Mouse (Mus musculus) midbrain, embryonic 14.5 days (tissue): ENCODE data around the gene Klhl12. TPM values are rescaled to one million over a fixed set of nuclear protein-coding genes. Genes with fewer than 3 reads are reported as not detected.

ENCODE experiments used
- ATAC-seq: fragments of 200-750 bp; cut with Nextera tagmentation; 2 replicates; pipeline ENCODE4 v1.8.0; 2017; ENCODE audit warnings: moderate number of reproducible peaks, moderate library complexity; ENCODE audit not compliant: low FRiP score, low TSS enrichment
- DNase-seq: peaks from one replicate; pipeline ENCODE4 v3.0.0-alpha.2; 2015
- H3K27ac ChIP-seq: fragments of 300-500 bp; sonication (generic); replicated peaks from 2 replicates; pipeline ENCODE4 v1.5.1; 2014; ENCODE audit warnings: mild to moderate bottlenecking, low read depth, low read length, moderate library complexity
- H3K27me3 ChIP-seq: fragments of 300-500 bp; sonication (generic); 2 replicates; pipeline ENCODE4 v1.6.1; 2014; ENCODE audit warnings: low read length, control low read depth, mixed read lengths; ENCODE audit not compliant: control insufficient read depth, insufficient read depth
- H3K36me3 ChIP-seq: fragments of 300-500 bp; sonication (generic); 2 replicates; pipeline ENCODE4 v1.6.1; 2014; ENCODE audit warnings: low read length, control low read depth; ENCODE audit not compliant: control insufficient read depth, insufficient read depth
- H3K4me1 ChIP-seq: fragments of 300-500 bp; sonication (generic); 2 replicates; pipeline ENCODE4 v1.6.1; 2014; ENCODE audit warnings: mild to moderate bottlenecking, antibody characterized with exemption, low read length, control low read depth; ENCODE audit not compliant: control insufficient read depth, insufficient read depth
- H3K4me2 ChIP-seq: fragments of 300-500 bp; sonication (generic); 2 replicates; pipeline ENCODE4 v1.6.1; 2014; ENCODE audit warnings: mild to moderate bottlenecking, low read length, moderate library complexity
- H3K4me3 ChIP-seq: fragments of 300-500 bp; sonication (generic); replicated peaks from 2 replicates; pipeline ENCODE4 v1.5.1; 2014; ENCODE audit warnings: low read depth, low read length
- H3K9ac ChIP-seq: fragments of 300-500 bp; sonication (generic); replicated peaks from 2 replicates; pipeline ENCODE4 v1.6.1; 2014; ENCODE audit warnings: mild to moderate bottlenecking, low read length, moderate library complexity
- H3K9me3 ChIP-seq: fragments of 300-500 bp; sonication (generic); 2 replicates; pipeline ENCODE4 v1.6.1; 2016; ENCODE audit warnings: low read length, control low read depth, mixed read lengths; ENCODE audit not compliant: control insufficient read depth
- whole genome bisulfite sequencing: fragments of 180-500 bp; shearing (Covaris S2); extraction: QIAGEN DNeasy Blood & Tissue Kit; methylation state at CpG from one replicate; pipeline ENCODE4 v1.1.7; 2014; 5-methylcytosine and 5-hydroxymethylcytosine counted together
- polyA plus RNA-seq: library from polyadenylated mRNA; unstranded; fragments of >200 nt; fragmentation: Nextera tagmentation; extraction: Ambion mirVana; gene quantifications from 2 replicates; pipeline ENCODE4 v1.2.1, GENCODE M21; 2014

Klhl12 gene
- polyA plus RNA-seq, 1 experiment from 2014 or later, result 34.4 TPM

- H3K4me3 ChIP-seq, result no peak overlapping the region
- 93% methylated on average over 1 of the region's 1 CpGs for WGBS
- no peak overlapping the region for H3K9ac ChIP-seq
- H3K4me2 ChIP-seq, result no peak overlapping the region
- H3K27ac ChIP-seq, result no peak overlapping the region
- ATAC-seq, result no peak
- H3K4me1 ChIP-seq, result peaks cover 10% of the 10 kb centered on the region; the same call in 1 of the 2 replicates
- H3K27me3 ChIP-seq, result no peaks in the 10 kb centered on the region
- peaks cover 36% of the 10 kb centered on the region for H3K36me3 ChIP-seq
- no peaks in the 10 kb centered on the region for H3K9me3 ChIP-seq
- DNase-seq, result no peak
These were observed 5.3 kb downstream of the Klhl12 start for GRCm38 (mm10) chr1:134460294-134461284.

- H3K4me1 ChIP-seq, result no peaks in the 10 kb centered on the region
- no peak overlapping the region for H3K9ac ChIP-seq
- no peaks in the 10 kb centered on the region for H3K27me3 ChIP-seq
- no peak overlapping the region for H3K4me3 ChIP-seq
- H3K4me2 ChIP-seq, result no peak overlapping the region
- WGBS, result 98% methylated on average over 2 of the region's 2 CpGs
- no peaks in the 10 kb centered on the region for H3K9me3 ChIP-seq
- no peak for DNase-seq
- H3K36me3 ChIP-seq, result peaks cover 63% of the 10 kb centered on the region
- ATAC-seq, result no peak
- no peak overlapping the region for H3K27ac ChIP-seq
These were observed 29.3 kb downstream of the Klhl12 start for GRCm38 (mm10) chr1:134484623-134485022.

GRCm38 (mm10) chr1:134490903-134491801, 35.8 kb downstream of the Klhl12 start:
- peaks cover 5% of the 10 kb centered on the region; the same call in 1 of the 2 replicates for H3K4me1 ChIP-seq
- no peak overlapping the region for H3K4me2 ChIP-seq
- no peak overlapping the region for H3K9ac ChIP-seq
- peaks cover 39% of the 10 kb centered on the region for H3K36me3 ChIP-seq
- H3K27ac ChIP-seq, result no peak overlapping the region
- WGBS, result 96% methylated on average over 6 of the region's 6 CpGs
- ATAC-seq, result no peak
- no peaks in the 10 kb centered on the region for H3K9me3 ChIP-seq
- no peak overlapping the region for H3K4me3 ChIP-seq
- H3K27me3 ChIP-seq, result no peaks in the 10 kb centered on the region
- no peak for DNase-seq

GRCm38 (mm10) chr1:134492276-134492675, 36.9 kb downstream of the Klhl12 start:
- ATAC-seq (no peak), DNase-seq (no peak)
- Histone ChIP-seq H3K4me2 (no peak overlapping the region), H3K36me3 (peaks cover 31% of the 10 kb centered on the region), H3K4me1 (peaks cover 5% of the 10 kb centered on the region; the same call in 1 of the 2 replicates), H3K27ac (no peak overlapping the region), H3K4me3 (no peak overlapping the region), H3K9me3 (no peaks in the 10 kb centered on the region), H3K9ac (no peak overlapping the region), H3K27me3 (no peaks in the 10 kb centered on the region)
- WGBS, result 75% methylated on average over 7 of the region's 7 CpGs

GRCm38 (mm10) chr1:134493496-134493895, 38.2 kb downstream of the Klhl12 start:
- ATAC-seq (no peak), DNase-seq (no peak)
- no peak overlapping the region for H3K9ac ChIP-seq
- no peaks in the 10 kb centered on the region for H3K9me3 ChIP-seq
- WGBS, result 83% methylated on average over 2 of the region's 2 CpGs
- H3K27me3 ChIP-seq, result no peaks in the 10 kb centered on the region
- H3K4me3 ChIP-seq, result no peak overlapping the region
- H3K4me1 ChIP-seq, result peaks cover 5% of the 10 kb centered on the region; the same call in 1 of the 2 replicates
- H3K27ac ChIP-seq, result no peak overlapping the region
- no peak overlapping the region; the same call in 1 of the 2 replicates for H3K4me2 ChIP-seq
- peaks cover 22% of the 10 kb centered on the region for H3K36me3 ChIP-seq

- ATAC-seq, result no peak
- H3K4me2 ChIP-seq, result peak overlapping the region; percentile 71
- H3K4me1 ChIP-seq, result peaks cover 5% of the 10 kb centered on the region; the same call in 1 of the 2 replicates
- peak overlapping the region; percentile 70 for H3K27ac ChIP-seq
- H3K9me3 ChIP-seq, result no peaks in the 10 kb centered on the region
- H3K9ac ChIP-seq, result peak overlapping the region; percentile 67
- H3K4me3 ChIP-seq, result peak overlapping the region; percentile 73
- WGBS, result 22% methylated on average over 5 of the region's 5 CpGs
- DNase-seq, result peak; percentile 58
- H3K27me3 ChIP-seq, result no peaks in the 10 kb centered on the region
- peaks cover 18% of the 10 kb centered on the region for H3K36me3 ChIP-seq
These were observed 38.6 kb downstream of the Klhl12 start for GRCm38 (mm10) chr1:134493956-134494355.

- H3K4me1 ChIP-seq, result peaks cover 5% of the 10 kb centered on the region; the same call in 1 of the 2 replicates
- peak; percentile 100 for DNase-seq
- H3K4me2 ChIP-seq, result peak within 1 kb of the TSS; percentile 71
- H3K4me3 ChIP-seq, result peak within 1 kb of the TSS; percentile 73
- peak; percentile 98 for ATAC-seq
- WGBS, result under 1% methylated on average over 58 of the region's 58 CpGs
- peak within 1 kb of the TSS; percentile 93 for H3K27ac ChIP-seq
- peaks cover 11% of the 10 kb centered on the region for H3K36me3 ChIP-seq
- H3K27me3 ChIP-seq, result no peaks in the 10 kb centered on the region
- H3K9ac ChIP-seq, result peak within 1 kb of the TSS; percentile 67
- no peaks in the 10 kb centered on the region for H3K9me3 ChIP-seq
These were observed 39.3 kb downstream of the Klhl12 start, which contains the start of gene Rabif for GRCm38 (mm10) chr1:134494428-134495215. Gene Rabif, plus strand, starts transcription at chr1:134494648.

- 24% methylated on average over 5 of the region's 5 CpGs for WGBS
- no peak for DNase-seq
- no peak for ATAC-seq
These were observed 39.8 kb downstream of the Klhl12 start for GRCm38 (mm10) chr1:134495216-134495539.

More at GRCm38 (mm10) chr1:134495216-134495539, 39.8 kb downstream of the Klhl12 start:
- H3K9me3 ChIP-seq, result no peaks in the 10 kb centered on the region
- H3K27ac ChIP-seq, result peak overlapping the region; percentile 93; the same call in 1 of the 2 replicates
- H3K27me3 ChIP-seq, result no peaks in the 10 kb centered on the region
- peaks cover 6% of the 10 kb centered on the region; the same call in 1 of the 2 replicates for H3K36me3 ChIP-seq
- H3K9ac ChIP-seq, result peak overlapping the region; percentile 67
- peak overlapping the region; percentile 73 for H3K4me3 ChIP-seq
- peaks cover 5% of the 10 kb centered on the region; the same call in 1 of the 2 replicates for H3K4me1 ChIP-seq
- peak overlapping the region; percentile 71 for H3K4me2 ChIP-seq
